Mouse (Mus musculus) lung, adult 2 months (tissue): ENCODE measurements around the gene Slc25a13. TPM values are rescaled to one million over a fixed set of nuclear protein-coding genes. Genes with fewer than 3 reads are reported as not detected.

Experiments used
- DNase-seq: peaks from one replicate; pipeline ENCODE4 v3.0.0; 2022
- H3K4me1 ChIP-seq: fragments of 200-500 bp; 2 replicates; pipeline ENCODE4 v1.6.1; 2011; ENCODE audit warnings: low read length; ENCODE audit not compliant: control insufficient read depth, insufficient read depth
- H3K4me3 ChIP-seq: fragments of 200-500 bp; replicated peaks from 2 replicates; pipeline ENCODE3; 2011; ENCODE audit warnings: low read depth, mild to moderate bottlenecking, control low read depth, low read length; ENCODE audit errors: extremely low read depth
- CTCF ChIP-seq: fragments of 200-500 bp; IDR thresholded peaks from 2 replicates; pipeline ENCODE4 v1.5.1; 2011; ENCODE audit warnings: mild to moderate bottlenecking, low read length, control low read depth; ENCODE audit not compliant: insufficient read depth
- POLR2A ChIP-seq: fragments of 200-500 bp; IDR thresholded peaks from 2 replicates; pipeline ENCODE4 v1.6.1; 2011; ENCODE audit warnings: low read depth, mild to moderate bottlenecking, control low read depth, low read length, borderline replicate concordance; ENCODE audit errors: extremely low read depth
- WGBS: fragments of 180-500 bp; shearing (Covaris S2); methylation state at CpG from one replicate; pipeline ENCODE4 v1.1.7; 2018; 5-methylcytosine and 5-hydroxymethylcytosine counted together
- polyA plus RNA-seq: library from polyadenylated mRNA; depleted of rRNA; stranded (reverse); fragments of >200 nt; gene quantifications from 2 replicates; pipeline ENCODE4 v1.2.3, GENCODE M21; 2012

Slc25a13 gene
- polyA plus RNA-seq, 1 experiment, result 2.7 TPM

GRCm38 (mm10) chr6:6173935-6174561 is 42.9 kb downstream of the Slc25a13 start:
- WGBS, result 76% methylated on average over 9 of the region's 9 CpGs
- TF ChIP-seq CTCF (no peak), POLR2A (no peak)
- no peaks in the 10 kb centered on the region for H3K4me1 ChIP-seq
- DNase-seq, result no peak
- no peak overlapping the region for H3K4me3 ChIP-seq

- WGBS, result 71% methylated on average over 15 of the region's 15 CpGs
- no peak for DNase-seq
- no peaks in the 10 kb centered on the region for H3K4me1 ChIP-seq
- TF ChIP-seq POLR2A (no peak), CTCF (no peak)
- H3K4me3 ChIP-seq, result no peak overlapping the region
Observed at GRCm38 (mm10) chr6:6173166-6173934, 43.6 kb downstream of the Slc25a13 start.

GRCm38 (mm10) chr6:6168566-6169134 is 48.3 kb downstream of the Slc25a13 start:
- DNase-seq, result no peak
- H3K4me3 ChIP-seq, result no peak overlapping the region
- 71% methylated on average over 11 of the region's 11 CpGs for WGBS
- TF ChIP-seq CTCF, result no peak
- no peak for TF ChIP-seq POLR2A
- H3K4me1 ChIP-seq, result no peaks in the 10 kb centered on the region

GRCm38 (mm10) chr6:6167339-6168126 is 49.4 kb downstream of the Slc25a13 start:
- TF ChIP-seq POLR2A, result no peak
- TF ChIP-seq CTCF, result no peak
- no peaks in the 10 kb centered on the region for H3K4me1 ChIP-seq
- H3K4me3 ChIP-seq, result no peak overlapping the region
- DNase-seq, result no peak
- WGBS, result 92% methylated on average over 10 of the region's 10 CpGs

GRCm38 (mm10) chr6:6162993-6163623 is 53.9 kb downstream of the Slc25a13 start:
- no peaks in the 10 kb centered on the region for H3K4me1 ChIP-seq
- TF ChIP-seq CTCF (no peak), POLR2A (no peak)
- 90% methylated on average over 7 of the region's 7 CpGs for WGBS
- no peak overlapping the region for H3K4me3 ChIP-seq
- no peak for DNase-seq

- TF ChIP-seq CTCF (no peak), POLR2A (no peak)
- no peak overlapping the region for H3K4me3 ChIP-seq
- no peaks in the 10 kb centered on the region for H3K4me1 ChIP-seq
- WGBS, result 71% methylated on average over 6 of the region's 6 CpGs
- DNase-seq, result no peak
Observed at GRCm38 (mm10) chr6:6162146-6162545, 54.8 kb downstream of the Slc25a13 start.

- WGBS, result 78% methylated on average over 7 of the region's 7 CpGs
- no peak overlapping the region for H3K4me3 ChIP-seq
- DNase-seq, result no peak
- TF ChIP-seq POLR2A (no peak), CTCF (no peak)
- H3K4me1 ChIP-seq, result no peaks in the 10 kb centered on the region
Observed at GRCm38 (mm10) chr6:6160645-6161426, 56.1 kb downstream of the Slc25a13 start.

- Histone ChIP-seq H3K4me1 (no peaks in the 10 kb centered on the region), H3K4me3 (no peak overlapping the region)
- WGBS, result 44% methylated on average over 7 of the region's 7 CpGs
- no peak for DNase-seq
- TF ChIP-seq CTCF (no peak), POLR2A (no peak)
Observed at GRCm38 (mm10) chr6:6159221-6159859, 57.6 kb downstream of the Slc25a13 start.
